Mouse (Mus musculus): Measurements from ENCODE around the gene Map9.

- TF ChIP-seq CTCF (IDR thresholded peaks at IDR 0.05; ENCODE audit: low read depth, low read length) (no peak), POLR2A (IDR thresholded peaks at IDR 0.05; ENCODE audit: borderline replicate concordance, low read depth, low read length) (no peak)
Observed at GRCm38 (mm10) chr3:82315728-82316127, 42.1 kb upstream of the Map9 start.

All from bone marrow macrophage, adult 2 months (primary cell).